Mouse (Mus musculus) brain, embryonic 14.5 days (tissue): ENCODE measurements around the gene Pdx1.

Experiments
- CTCF ChIP-seq: fragments of 200-500 bp; IDR thresholded peaks from 2 replicates; pipeline ENCODE4 v1.5.1; 2012; ENCODE audit warnings: inconsistent platforms, mild to moderate bottlenecking, moderate library complexity, borderline replicate concordance; ENCODE audit not compliant: insufficient read depth, insufficient read length; ENCODE audit errors: extremely low read depth
- POLR2A ChIP-seq: fragments of 200-500 bp; IDR thresholded peaks from 2 replicates; pipeline ENCODE4 v1.6.1; 2012; ENCODE audit warnings: mild to moderate bottlenecking, inconsistent platforms, borderline replicate concordance; ENCODE audit not compliant: poor library complexity, insufficient read depth, insufficient read length, severe bottlenecking; ENCODE audit errors: extremely low read depth

- TF ChIP-seq POLR2A (no peak), CTCF (no peak)
Observed at GRCm38 (mm10) chr5:147260189-147260588, 9.6 kb upstream of the Pdx1 start.
